Mouse (Mus musculus) CH12.LX (cell line): ENCODE results near the gene Aspg. TPM values are rescaled to one million over a fixed set of nuclear protein-coding genes. Genes with fewer than 3 reads are reported as not detected.
A peak's percentile ranks its signal among the peaks of the same experiment; 100 is the strongest.

Experiments
- DNase-seq: peaks from one replicate; pipeline ENCODE4 v3.0.0-alpha.2; 2013; ENCODE audit errors: extremely low read depth
- H3K27ac ChIP-seq: 2 replicates; pipeline ENCODE4 v1.5.1; 2012; ENCODE audit warnings: low read depth, mild to moderate bottlenecking, control low read depth, moderate library complexity; ENCODE audit not compliant: insufficient read depth
- H3K27me3 ChIP-seq: replicated peaks from 2 replicates; pipeline ENCODE3; 2012; ENCODE audit warnings: inconsistent platforms
- H3K36me3 ChIP-seq, 2 experiments: replicated peaks in 1 of 2; 2 replicates each; pipeline versions ENCODE3 to v1.6.1; 2012; ENCODE audit warnings: inconsistent platforms in 1 of 2, low read length in 1 of 2, mild to moderate bottlenecking in 1 of 2, mixed read lengths in 1 of 2, moderate library complexity in 1 of 2; ENCODE audit not compliant: control insufficient read depth in 1 of 2, insufficient read depth in 1 of 2
- H3K4me1 ChIP-seq, 2 experiments: 2 replicates each; pipeline ENCODE4 v1.6.1; 2012; ENCODE audit warnings: inconsistent platforms in 1 of 2, moderate library complexity in 1 of 2; ENCODE audit not compliant: insufficient read depth in 2 of 2, control insufficient read depth in 1 of 2
- H3K4me2 ChIP-seq: 2 replicates; pipeline ENCODE4 v1.6.1; 2012; ENCODE audit warnings: low read depth, mild to moderate bottlenecking, control low read depth; ENCODE audit not compliant: poor library complexity, insufficient read depth, severe bottlenecking
- H3K4me3 ChIP-seq, 3 experiments: fragments of 150-350 bp in 1 of 3; sonication (generic) in 1 of 3; replicated peaks in 1 of 3; 2 replicates each; pipeline versions ENCODE3 to v1.5.1; 2011 to 2012; ENCODE audit warnings: low read depth in 2 of 3, low read length in 2 of 3, mild to moderate bottlenecking in 2 of 3, moderate library complexity in 2 of 3, control low read depth in 1 of 3, improper control_type of control experiment in 1 of 3, inconsistent platforms in 1 of 3, mixed read lengths in 1 of 3; ENCODE audit not compliant: poor library complexity in 1 of 3
- H3K79me2 ChIP-seq: replicated peaks from 2 replicates; pipeline ENCODE4 v1.6.1; 2012; ENCODE audit warnings: mild to moderate bottlenecking, moderate library complexity; ENCODE audit not compliant: control insufficient read depth, poor library complexity, insufficient read depth, severe bottlenecking; ENCODE audit errors: extremely low read depth
- H3K9ac ChIP-seq: 2 replicates; pipeline ENCODE4 v1.6.1; 2012; ENCODE audit warnings: low read depth, mild to moderate bottlenecking, control low read depth, moderate library complexity; ENCODE audit not compliant: insufficient read depth
- H3K9me3 ChIP-seq: replicated peaks from 2 replicates; pipeline ENCODE3; 2012; ENCODE audit warnings: low read length, inconsistent platforms, mixed read lengths
- CHD2 ChIP-seq: IDR thresholded peaks from 2 replicates; pipeline ENCODE4 v1.6.1; 2011; ENCODE audit warnings: low read length, improper control_type of control experiment
- E2F4 ChIP-seq: IDR thresholded peaks from 2 replicates; pipeline ENCODE4 v1.6.1; 2011; ENCODE audit warnings: low read depth, low read length, improper control_type of control experiment; ENCODE audit not compliant: insufficient replicate concordance
- HCFC1 ChIP-seq: IDR thresholded peaks from 2 replicates; pipeline ENCODE4 v1.6.1; 2012; ENCODE audit warnings: low read depth, mild to moderate bottlenecking, inconsistent platforms, low read length, improper control_type of control experiment
- IRF4 ChIP-seq: IDR thresholded peaks from 2 replicates; pipeline ENCODE4 v1.6.1; 2014; ENCODE audit warnings: low read depth, mild to moderate bottlenecking, inconsistent platforms, low read length, improper control_type of control experiment
- JUND ChIP-seq: conservative IDR thresholded peaks from 2 replicates; pipeline ENCODE4 v1.6.1; 2011; ENCODE audit warnings: low read depth, low read length, improper control_type of control experiment
- KAT2A ChIP-seq: IDR thresholded peaks from 2 replicates; pipeline ENCODE4 v1.6.1; 2012; ENCODE audit warnings: low read length, improper control_type of control experiment, inconsistent platforms; ENCODE audit not compliant: insufficient replicate concordance
- MAX ChIP-seq: IDR thresholded peaks from 2 replicates; pipeline ENCODE4 v1.6.1; 2011; ENCODE audit warnings: low read length, improper control_type of control experiment
- MAZ ChIP-seq: IDR thresholded peaks from 2 replicates; pipeline ENCODE4 v1.6.1; 2012; ENCODE audit warnings: low read depth, mild to moderate bottlenecking, inconsistent platforms, low read length, improper control_type of control experiment, moderate library complexity
- MYC ChIP-seq: IDR thresholded peaks from 2 replicates; pipeline ENCODE4 v1.6.1; 2011; ENCODE audit warnings: low read depth, mild to moderate bottlenecking, improper control_type of control experiment, low read length
- NELFE ChIP-seq: IDR thresholded peaks from 2 replicates; pipeline ENCODE4 v1.6.1; 2011; ENCODE audit warnings: low read depth, low read length, improper control_type of control experiment
- POLR2A ChIP-seq: IDR thresholded peaks from 2 replicates; pipeline ENCODE4 v1.6.1; 2011; ENCODE audit warnings: low read depth, mild to moderate bottlenecking, improper control_type of control experiment, low read length
- TBP ChIP-seq: conservative IDR thresholded peaks from 2 replicates; pipeline ENCODE4 v1.6.1; 2011; ENCODE audit warnings: low read depth, low read length, improper control_type of control experiment
- TCF12 ChIP-seq: IDR thresholded peaks from 2 replicates; pipeline ENCODE4 v1.6.1; 2014; ENCODE audit warnings: low read depth, mild to moderate bottlenecking, inconsistent platforms, low read length, improper control_type of control experiment
- USF1 ChIP-seq: IDR thresholded peaks from 2 replicates; pipeline ENCODE4 v1.6.1; 2014; ENCODE audit warnings: low read depth, mild to moderate bottlenecking, inconsistent platforms, low read length, improper control_type of control experiment
- ZKSCAN1 ChIP-seq: IDR thresholded peaks from 2 replicates; pipeline ENCODE4 v1.6.1; 2012; ENCODE audit warnings: low read depth, inconsistent platforms, low read length, improper control_type of control experiment, borderline replicate concordance
- ZNF384 ChIP-seq: IDR thresholded peaks from 2 replicates; pipeline ENCODE4 v1.6.1; 2012; ENCODE audit warnings: low read depth, low read length, improper control_type of control experiment, inconsistent platforms
- dilution Hi-C: fragments of 300-500 bp; cut with MboI; formaldehyde crosslinking; loops from 2 replicates; pipeline ENCODE4 v1.14.3; 2020; ENCODE audit warnings: low sequenced_read_pairs; ENCODE audit not compliant: extremely low pct_unique_long_range_greater_than_20kb, extremely low pct_ligation_motif_present
- in situ Hi-C: fragments of 300-500 bp; cut with MboI; formaldehyde crosslinking; loops from 3 replicates; pipeline ENCODE4 v1.14.3; 2019; ENCODE audit warnings: low sequenced_read_pairs, low pct_ligation_motif_present, low pct_unique_long_range_greater_than_20kb, mixed read lengths
- polyA plus RNA-seq: library from polyadenylated mRNA; unstranded; fragments of >175 nt; gene quantifications from 2 replicates; pipeline ENCODE4 v1.2.1, GENCODE M21; 2012; ENCODE audit warnings: low read depth; ENCODE audit not compliant: insufficient read length
- total RNA-seq, 2 experiments: library from RNA; depleted of rRNA; stranded (reverse); fragments of 300-350 nt in 1 of 2; fragments of >200 nt in 1 of 2; gene quantifications; 2 replicates each; pipeline ENCODE4 v1.2.3; 2012 to 2014

Gene Aspg
- total and polyA plus RNA-seq, 3 experiments, result not detected

DNA sequence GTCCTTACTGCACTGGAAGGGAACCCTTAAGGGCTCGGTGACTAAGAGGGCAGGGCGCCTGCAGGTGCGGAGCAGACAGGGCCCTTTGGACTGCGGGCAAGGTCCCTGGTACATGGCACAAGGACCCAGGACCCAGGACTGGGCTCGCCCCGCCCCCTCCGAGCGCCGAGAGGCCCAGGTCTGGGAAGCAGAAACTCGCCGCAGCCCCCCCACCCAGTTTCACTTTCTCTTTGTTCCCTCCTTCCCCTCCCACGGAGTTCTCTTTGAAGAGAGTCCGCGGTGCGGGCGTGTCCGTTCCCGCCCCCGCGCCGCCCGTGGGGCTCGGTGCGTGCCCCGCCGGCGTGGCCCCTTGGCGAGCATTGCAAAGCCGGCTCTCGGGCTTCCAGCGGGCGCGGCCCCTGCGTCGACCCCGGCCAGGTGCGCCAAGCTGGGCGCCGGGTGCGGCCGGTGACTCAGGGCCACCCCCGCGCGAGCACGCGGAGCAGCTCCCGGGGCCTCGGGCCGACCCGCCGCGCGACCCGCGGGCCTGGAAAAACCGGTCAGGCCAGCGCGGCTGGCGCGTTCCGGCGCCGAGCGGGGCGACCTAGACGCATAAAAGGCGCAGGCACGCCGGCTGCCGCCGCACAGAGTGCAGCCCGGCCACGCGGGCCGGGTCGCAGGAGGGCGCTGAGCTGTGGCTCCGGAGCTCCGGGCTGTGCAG lies 23.8 kb downstream of the Aspg start:
- Histone ChIP-seq H3K9me3 (peaks cover 8% of the 10 kb centered on the region), H3K4me2 (peak overlapping the region; percentile 67), H3K4me3 (peak overlapping the region; percentile 21 to 71 (median 32)), H3K27me3 (peaks cover 78% of the 10 kb centered on the region), H3K9ac (no peak overlapping the region; the same call in 1 of the 2 replicates), H3K4me1 (peaks cover 11 to 19% of the 10 kb centered on the region in 2 experiments), H3K36me3 (no peaks in the 10 kb centered on the region), H3K79me2 (no peaks in the 10 kb centered on the region), H3K27ac (no peak overlapping the region)
- no peak for DNase-seq
- TF ChIP-seq MYC, result no peak
- TF ChIP-seq USF1, result no peak
- TF ChIP-seq E2F4, result no peak
- no peak for TF ChIP-seq HCFC1
- TF ChIP-seq ZKSCAN1, result no peak
- TF ChIP-seq POLR2A, result no peak
- no peak for TF ChIP-seq JUND
- no peak for TF ChIP-seq TBP
- peak; percentile 54; the same call in 1 of the 2 replicates for TF ChIP-seq MAZ
- no peak for TF ChIP-seq TCF12
- no peak for TF ChIP-seq MAX
- TF ChIP-seq NELFE, result no peak
- TF ChIP-seq IRF4, result peak; percentile 65; the same call in 1 of the 2 replicates
- no peak for TF ChIP-seq KAT2A
- in situ Hi-C loops (no loop called here), dilution Hi-C loops (no loop called here)

DNA sequence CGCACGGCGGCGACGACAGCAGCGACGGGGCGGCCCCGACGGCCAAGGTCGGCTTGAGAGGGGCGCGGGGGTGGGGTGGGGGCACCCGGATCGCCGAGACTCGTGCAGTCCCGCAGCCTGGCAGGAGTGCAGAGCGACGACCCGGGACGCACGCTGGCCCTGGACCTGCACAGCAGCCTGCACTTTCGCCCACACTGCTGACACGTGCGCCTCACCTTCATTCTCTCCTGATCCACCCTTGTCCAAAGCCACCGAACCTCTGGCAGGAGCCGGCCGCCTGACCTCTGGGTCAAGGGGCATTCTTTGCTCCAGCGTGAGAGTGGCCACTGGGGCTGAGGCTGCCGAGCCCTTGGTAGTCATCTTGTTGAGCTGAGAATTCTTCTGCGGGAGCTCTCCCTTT lies 24.5 kb downstream of the Aspg start:
- Histone ChIP-seq H3K36me3 (no peaks in the 10 kb centered on the region), H3K9ac (no peak overlapping the region), H3K4me3 (peak overlapping the region in 1 of 3 experiments; percentile 71), H3K79me2 (no peaks in the 10 kb centered on the region), H3K4me1 (peaks cover 9 to 12% of the 10 kb centered on the region in 2 experiments), H3K4me2 (peak overlapping the region; percentile 67), H3K27me3 (peaks cover 81% of the 10 kb centered on the region), H3K9me3 (peaks cover 8% of the 10 kb centered on the region), H3K27ac (no peak overlapping the region)
- DNase-seq, result no peak
- dilution Hi-C loops, result no loop called here
- in situ Hi-C loops, result no loop called here
- no peak for TF ChIP-seq NELFE
- no peak for TF ChIP-seq CHD2
- TF ChIP-seq ZNF384, result no peak
